Mouse (Mus musculus) layer of hippocampus, postnatal 36 days (tissue): ENCODE results near the gene Gm42715. TPM values are rescaled to one million over a fixed set of nuclear protein-coding genes. Genes with fewer than 3 reads are reported as not detected.

Source experiments
- microRNA-seq, 2 experiments: library from miRNA; unstranded; fragments of <30 nt; microRNA quantifications; one replicate each; pipeline ENCODE4 v1.2.0; 2021
- total RNA-seq, 2 experiments: library from RNA; stranded (reverse); gene quantifications; 2 replicates each; pipeline ENCODE4 v1.2.3; 2021

Gm42715 gene
- total RNA-seq, 2 experiments from 2014 or later = 9.8 to 12.2 TPM

Small RNA genes lying within 50 kb of the gene (microRNA-seq; reads per million reads assigned to microRNA genes)
- 0 reads per million in 2 experiments for gene Gm47278
- 0 to 0.42 reads per million in 2 experiments for gene Mir7060

Other genes with a start within 250 kb of the Gm42715 start
- 10 to 100 TPM; 36.1 to 37.2 TPM for gene Sephs2, start 245.5 kb upstream of the Gm42715 start, total RNA-seq
- under 1 TPM; 0.10 to 0.35 TPM for gene Itgal, start 223.3 kb upstream of the Gm42715 start, total RNA-seq
- gene Zfp768, start 174.0 kb upstream of the Gm42715 start, total RNA-seq = 10 to 100 TPM; 10.2 to 11.4 TPM
- 1 to 10 TPM; 6.4 to 7.4 TPM for gene Zfp747, start 143.5 kb upstream of the Gm42715 start, total RNA-seq
- gene 9130019O22Rik, start 132.4 kb upstream of the Gm42715 start, total RNA-seq = 1 to 10 TPM; 2.7 to 3.2 TPM
- gene E430018J23Rik, start 126.0 kb upstream of the Gm42715 start, total RNA-seq = 1 to 10 TPM; 6.8 to 7.0 TPM
- gene Zfp764, start 112.8 kb upstream of the Gm42715 start, total RNA-seq = 1 to 10 TPM; 3.7 to 4.8 TPM
- gene Zfp688, start 97.5 kb upstream of the Gm42715 start, total RNA-seq = 10 to 100 TPM; 12.5 to 17.4 TPM
- 1 to 10 TPM; 6.9 to 7.1 TPM for gene Zfp689, start 70.4 kb upstream of the Gm42715 start, total RNA-seq
- 10 to 100 TPM; 27.6 to 30.5 TPM for gene Prr14, start 60.0 kb upstream of the Gm42715 start, total RNA-seq
- 10 to 100 TPM; 61.5 to 65.4 TPM for gene Fbrs, start 40.4 kb upstream of the Gm42715 start, total RNA-seq
- 100 to 1,000 TPM; 102 to 114 TPM for gene Srcap, start 7.6 kb upstream of the Gm42715 start, total RNA-seq
- 1 to 10 TPM in 1 of 2 experiments, under 1 TPM in 1; 0.38 to 1.2 TPM for gene Tmem265, start 41.8 kb downstream of the Gm42715 start, total RNA-seq
- gene Phkg2, start 53.8 kb downstream of the Gm42715 start, total RNA-seq = 10 to 100 TPM; 86.3 to 95.5 TPM
- 1 to 10 TPM; 8.4 to 8.6 TPM for gene Ccdc189, start 69.0 kb downstream of the Gm42715 start, total RNA-seq
- gene Rnf40, start 69.2 kb downstream of the Gm42715 start, total RNA-seq = 10 to 100 TPM; 64.2 to 66.7 TPM
- 10 to 100 TPM; 23.9 to 24.2 TPM for gene Zfp629, start 96.2 kb downstream of the Gm42715 start, total RNA-seq
- gene Bcl7c, start 189.3 kb downstream of the Gm42715 start, total RNA-seq = 10 to 100 TPM; 23.1 to 25.8 TPM
- 1 to 10 TPM; 2.1 to 2.4 TPM for gene Ctf1, start 193.2 kb downstream of the Gm42715 start, total RNA-seq
- gene Ctf2, start 212.6 kb downstream of the Gm42715 start, total RNA-seq = not detected
- gene Fbxl19, start 225.0 kb downstream of the Gm42715 start, total RNA-seq = 10 to 100 TPM; 63.5 to 65.2 TPM